Mouse (Mus musculus) liver, postnatal 0 days (tissue): ENCODE data around the gene Ganab. TPM values are rescaled to one million over a fixed set of nuclear protein-coding genes. Genes with fewer than 3 reads are reported as not detected.

ENCODE experiments used
- ATAC-seq: fragments of 200-750 bp; cut with Nextera tagmentation; 2 replicates; pipeline ENCODE4 v1.8.0; 2017; ENCODE audit warnings: mild to moderate bottlenecking, moderate library complexity
- DNase-seq: peaks from one replicate; pipeline ENCODE4 v3.0.0-alpha.2; 2016
- H3K27ac ChIP-seq: fragments of 300-500 bp; sonication (generic); 2 replicates; pipeline ENCODE4 v1.5.1; 2014; ENCODE audit warnings: antibody characterized with exemption, moderate library complexity, mild to moderate bottlenecking, low read depth
- H3K27me3 ChIP-seq: fragments of 300-500 bp; sonication (generic); 2 replicates; pipeline ENCODE4 v1.6.1; 2014; ENCODE audit warnings: low read length, control low read depth, mixed read lengths; ENCODE audit not compliant: insufficient read depth
- H3K36me3 ChIP-seq: fragments of 300-500 bp; sonication (generic); replicated peaks from 2 replicates; pipeline ENCODE4 v1.6.1; 2014; ENCODE audit warnings: mild to moderate bottlenecking, control low read depth, low read length, moderate library complexity, mixed read lengths; ENCODE audit not compliant: insufficient read depth
- H3K4me1 ChIP-seq: fragments of 300-500 bp; sonication (generic); 2 replicates; pipeline ENCODE4 v1.6.1; 2014; ENCODE audit warnings: antibody characterized with exemption, mild to moderate bottlenecking, control low read depth; ENCODE audit not compliant: insufficient read depth
- H3K4me2 ChIP-seq: fragments of 300-500 bp; sonication (generic); 2 replicates; pipeline ENCODE4 v1.6.1; 2014; ENCODE audit warnings: low read depth, mild to moderate bottlenecking, low read length, moderate library complexity, mixed read lengths
- H3K4me3 ChIP-seq: fragments of 300-500 bp; sonication (generic); 2 replicates; pipeline ENCODE4 v1.5.1; 2014; ENCODE audit warnings: low read depth, low read length
- H3K9ac ChIP-seq: fragments of 300-500 bp; sonication (generic); replicated peaks from 2 replicates; pipeline ENCODE4 v1.6.1; 2014; ENCODE audit warnings: mild to moderate bottlenecking, moderate library complexity
- H3K9me3 ChIP-seq: fragments of 300-500 bp; sonication (generic); 2 replicates; pipeline ENCODE4 v1.6.1; 2016; ENCODE audit warnings: mild to moderate bottlenecking, control low read depth, low read length, mixed read lengths
- CTCF ChIP-seq: sonication (generic); IDR thresholded peaks from 2 replicates; pipeline ENCODE4 v1.5.1; 2016; ENCODE audit warnings: antibody characterized with exemption, low read depth
- EP300 ChIP-seq: IDR thresholded peaks from 2 replicates; pipeline ENCODE4 v1.6.1; 2016; ENCODE audit warnings: antibody characterized with exemption, low read depth, mild to moderate bottlenecking
- WGBS: fragments of 180-500 bp; shearing (Covaris S2); extraction: QIAGEN DNeasy Blood & Tissue Kit; methylation state at CpG from one replicate; pipeline ENCODE4 v1.1.7; 2014; ENCODE audit not compliant: insufficient replicate concordance; 5-methylcytosine and 5-hydroxymethylcytosine counted together
- polyA plus RNA-seq: library from polyadenylated mRNA; unstranded; fragments of >200 nt; fragmentation: Nextera tagmentation; extraction: Ambion mirVana; gene quantifications from 2 replicates; pipeline ENCODE4 v1.2.1, GENCODE M21; 2015

Ganab gene
- polyA plus RNA-seq, 1 experiment from 2014 or later: 32.4 TPM

GRCm38 (mm10) chr19:8945251-8945650, 47.4 kb downstream of the Ganab start:
- Histone ChIP-seq H3K36me3 (peaks cover 57% of the 10 kb centered on the region), H3K4me1 (peaks cover 38% of the 10 kb centered on the region)
- no peak for DNase-seq

GRCm38 (mm10) chr19:8946929-8947328, 49.1 kb downstream of the Ganab start:
- H3K27me3 ChIP-seq: no peaks in the 10 kb centered on the region

More at GRCm38 (mm10) chr19:8945251-8945650, 47.4 kb downstream of the Ganab start:
- WGBS: 59% methylated on average over 6 of the region's 6 CpGs
- TF ChIP-seq EP300: no peak
- TF ChIP-seq CTCF: 0 out of 2 replicates have a peak, but pooled peaks have one; percentile 3
- H3K4me2 ChIP-seq: peak overlapping the region; percentile 77
- ATAC-seq: peak; percentile 9; the same call in 1 of the 2 replicates
- peak overlapping the region; percentile 99 for H3K27ac ChIP-seq
- H3K4me3 ChIP-seq: 0 out of 2 replicates have a peak overlapping the region, but pooled peaks have one; percentile 90
- H3K27me3 ChIP-seq: no peaks in the 10 kb centered on the region
- H3K9ac ChIP-seq: no peak overlapping the region
- no peaks in the 10 kb centered on the region for H3K9me3 ChIP-seq

GRCm38 (mm10) chr19:8950190-8950589, 52.3 kb downstream of the Ganab start:
- Histone ChIP-seq H3K4me2 (no peak overlapping the region), H3K4me3 (no peak overlapping the region), H3K27ac (no peak overlapping the region), H3K9ac (no peak overlapping the region), H3K4me1 (peaks cover 23% of the 10 kb centered on the region), H3K27me3 (no peaks in the 10 kb centered on the region), H3K36me3 (peaks cover 66% of the 10 kb centered on the region), H3K9me3 (no peaks in the 10 kb centered on the region)
- DNase-seq (no peak), ATAC-seq (no peak)
- TF ChIP-seq EP300 (no peak), CTCF (no peak)
- 89% methylated on average over 5 of the region's 5 CpGs for WGBS

More at GRCm38 (mm10) chr19:8946929-8947328, 49.1 kb downstream of the Ganab start:
- no peak for ATAC-seq
- Histone ChIP-seq H3K4me2 (no peak overlapping the region), H3K9ac (no peak overlapping the region), H3K9me3 (no peaks in the 10 kb centered on the region), H3K27ac (no peak overlapping the region; the same call in 1 of the 2 replicates), H3K4me3 (no peak overlapping the region), H3K4me1 (peaks cover 28% of the 10 kb centered on the region), H3K36me3 (peaks cover 71% of the 10 kb centered on the region)
- no peak for TF ChIP-seq EP300
- TF ChIP-seq CTCF: no peak
- no peak for DNase-seq
- WGBS: 65% methylated on average over 7 of the region's 7 CpGs

- ATAC-seq: no peak
- H3K27me3 ChIP-seq: no peaks in the 10 kb centered on the region
- H3K4me1 ChIP-seq: peaks cover 17% of the 10 kb centered on the region
- H3K9me3 ChIP-seq: no peaks in the 10 kb centered on the region
- WGBS: 88% methylated on average over 9 of the region's 9 CpGs
- H3K4me3 ChIP-seq: no peak overlapping the region
- 0 out of 2 replicates have a peak overlapping the region, but pooled peaks have one; percentile 16 for H3K9ac ChIP-seq
- no peak for TF ChIP-seq EP300
- no peak for TF ChIP-seq CTCF
- H3K27ac ChIP-seq: no peak overlapping the region
- DNase-seq: no peak
- H3K4me2 ChIP-seq: peak overlapping the region; percentile 89
- H3K36me3 ChIP-seq: peaks cover 59% of the 10 kb centered on the region
Observed at GRCm38 (mm10) chr19:8952241-8952640, 54.4 kb downstream of the Ganab start.

GRCm38 (mm10) chr19:8953135-8954039, 55.5 kb downstream of the Ganab start, which contains the start of gene Tut1:
Gene Tut1, plus strand, starts transcription at chr19:8953847.
- Histone ChIP-seq H3K27ac (peak within 1 kb of the TSS; percentile 79), H3K36me3 (peaks cover 54% of the 10 kb centered on the region)
- peak; percentile 91 for DNase-seq

GRCm38 (mm10) chr19:8954171-8954570, 56.3 kb downstream of the Ganab start:
- H3K27me3 ChIP-seq: no peaks in the 10 kb centered on the region
- TF ChIP-seq CTCF (no peak), EP300 (no peak)
- peak overlapping the region; percentile 82 for H3K4me3 ChIP-seq
- peaks cover 51% of the 10 kb centered on the region for H3K36me3 ChIP-seq
- peaks cover 17% of the 10 kb centered on the region for H3K4me1 ChIP-seq
- H3K27ac ChIP-seq: peak overlapping the region; percentile 79
- H3K9ac ChIP-seq: peak overlapping the region; percentile 78
- 3% methylated on average over 9 of the region's 9 CpGs for WGBS
- peak overlapping the region; percentile 89 for H3K4me2 ChIP-seq
- no peak for DNase-seq
- no peaks in the 10 kb centered on the region for H3K9me3 ChIP-seq
- no peak for ATAC-seq

More at GRCm38 (mm10) chr19:8953135-8954039, 55.5 kb downstream of the Ganab start, which contains the start of gene Tut1:
- WGBS: 2% methylated on average over 46 of the region's 46 CpGs
- ATAC-seq: peak; percentile 96
- peak within 1 kb of the TSS; percentile 82 for H3K4me3 ChIP-seq
- no peaks in the 10 kb centered on the region for H3K27me3 ChIP-seq
- TF ChIP-seq CTCF (0 out of 2 replicates have a peak, but pooled peaks have one; percentile 19), EP300 (peak; percentile 82)
- H3K9ac ChIP-seq: peak within 1 kb of the TSS; percentile 78
- H3K4me1 ChIP-seq: peaks cover 17% of the 10 kb centered on the region
- H3K4me2 ChIP-seq: peak within 1 kb of the TSS; percentile 89
- no peaks in the 10 kb centered on the region for H3K9me3 ChIP-seq
